Mouse (Mus musculus) spleen, adult 2 months (tissue): Measurements from ENCODE around the gene Cbx8.

Source experiments
- CTCF ChIP-seq: fragments of 200-500 bp; IDR thresholded peaks from 2 replicates; pipeline ENCODE4 v1.5.1; 2011; ENCODE audit warnings: mild to moderate bottlenecking, inconsistent platforms; ENCODE audit not compliant: insufficient read depth, insufficient read length, insufficient replicate concordance; ENCODE audit errors: extremely low read depth
- POLR2A ChIP-seq: fragments of 200-500 bp; IDR thresholded peaks from 2 replicates; pipeline ENCODE4 v1.6.1; 2011; ENCODE audit warnings: low read depth, low read length, inconsistent platforms

DNA sequence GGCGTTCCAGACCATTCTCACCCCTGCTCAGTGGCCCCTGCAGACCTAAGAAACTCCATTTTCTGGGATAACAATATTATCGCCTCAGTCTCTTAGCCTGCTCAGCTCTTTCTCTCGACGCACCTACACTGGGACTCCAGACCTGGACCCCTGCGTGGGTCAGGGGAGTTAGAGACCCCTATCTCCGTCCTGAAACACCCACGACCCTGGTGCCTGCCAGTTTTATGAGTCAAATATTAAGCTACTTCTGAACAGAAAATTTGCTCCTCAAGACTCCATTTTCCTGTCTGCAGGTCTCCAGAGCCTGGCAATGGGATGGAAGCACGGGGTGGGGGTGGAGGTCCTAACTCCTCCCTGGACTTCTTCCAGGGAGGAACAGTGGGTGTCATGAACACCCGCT is 16.5 kb upstream of the Cbx8 start:
- TF ChIP-seq POLR2A = no peak
- TF ChIP-seq CTCF = no peak
